Mouse (Mus musculus) adipocyte (in vitro differentiated cells): ENCODE measurements around the gene Ovol3.

ENCODE experiments used
- DNase-seq: peaks from one replicate; pipeline ENCODE4 v3.0.0-alpha.2; 2016; ENCODE audit warnings: low spot score

The Ovol3 gene

DNA sequence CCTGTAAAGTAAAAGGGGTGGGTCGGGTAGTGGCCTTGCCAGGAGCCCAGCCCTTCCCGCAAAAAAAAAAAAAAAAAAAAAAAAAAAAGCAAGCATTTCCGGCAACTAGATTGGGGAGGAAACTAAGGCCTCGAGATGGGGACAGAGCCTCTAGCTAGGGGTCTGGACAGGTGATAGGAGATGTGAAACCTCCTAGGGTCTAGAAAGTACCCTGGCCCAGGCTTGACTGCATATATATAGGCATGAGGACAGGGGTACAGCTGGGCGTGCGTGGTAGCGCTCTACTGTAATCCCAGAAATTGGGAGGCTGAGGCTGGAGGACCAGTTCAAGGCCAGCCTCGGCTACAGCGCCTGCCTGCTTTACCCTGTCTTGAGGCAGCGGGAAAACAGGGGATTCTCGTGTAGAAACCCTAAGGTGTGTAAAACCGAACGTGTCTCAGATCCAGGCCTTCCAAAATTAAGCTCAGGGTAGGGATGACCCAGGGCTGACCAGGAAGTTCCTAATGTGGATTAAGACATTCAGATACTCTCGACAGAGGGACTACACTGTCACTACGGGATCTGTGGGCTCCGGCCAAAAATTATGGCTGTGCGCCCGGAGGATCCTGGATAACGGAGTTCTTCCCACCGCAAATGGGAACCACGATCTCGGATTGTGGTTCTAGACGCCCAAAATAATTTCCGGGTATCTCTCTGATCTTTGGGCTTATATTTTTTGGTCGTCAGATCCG lies 41.3 kb downstream of the Ovol3 start:
- DNase-seq, result peak; percentile 55

DNA sequence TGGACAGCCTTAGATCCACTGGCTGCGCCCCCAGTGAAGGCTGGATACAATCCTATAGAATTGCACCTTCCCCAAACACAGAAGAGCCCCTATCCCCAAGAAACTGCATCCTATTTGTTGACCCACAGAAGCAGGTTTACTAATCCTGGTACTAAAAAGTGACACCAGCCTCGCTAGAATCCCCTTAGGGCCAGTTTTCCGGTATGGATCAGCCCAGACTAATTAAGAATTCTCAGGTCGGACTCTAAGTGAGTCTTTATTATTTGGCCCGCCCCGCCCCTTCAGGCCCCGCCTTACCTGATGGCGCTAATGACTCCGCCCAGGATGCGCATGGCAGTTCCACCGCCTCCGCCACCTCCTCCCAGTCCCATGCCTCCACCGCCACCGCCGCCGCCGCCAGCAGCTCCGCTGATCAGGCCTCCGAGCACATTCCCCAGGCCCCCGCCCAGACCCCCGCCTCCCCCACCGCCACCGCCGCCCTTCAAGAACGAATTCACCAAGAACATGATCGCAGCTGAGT lies 41.9 kb downstream of the Ovol3 start:
- DNase-seq, result peak; percentile 72

DNA sequence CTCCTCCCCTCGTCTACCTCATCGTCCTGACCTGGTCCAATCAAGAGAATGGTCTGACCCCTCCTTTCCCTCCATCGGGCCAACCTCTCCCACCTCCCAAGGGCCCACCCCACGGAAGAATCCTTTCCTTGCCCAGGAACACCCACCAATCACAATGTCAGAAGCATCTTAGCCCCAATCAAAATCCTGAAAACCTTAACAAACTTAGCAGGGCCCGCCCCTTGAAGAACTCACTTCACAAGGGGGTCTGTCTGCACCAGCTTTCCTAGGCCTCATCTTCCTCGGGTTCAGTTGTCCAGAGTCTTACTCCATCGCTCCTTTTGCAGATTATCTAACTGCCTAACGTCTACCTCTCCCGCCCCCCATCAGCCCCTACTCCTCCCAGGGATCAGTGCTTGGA lies 42.5 kb downstream of the Ovol3 start:
- no peak for DNase-seq

DNA sequence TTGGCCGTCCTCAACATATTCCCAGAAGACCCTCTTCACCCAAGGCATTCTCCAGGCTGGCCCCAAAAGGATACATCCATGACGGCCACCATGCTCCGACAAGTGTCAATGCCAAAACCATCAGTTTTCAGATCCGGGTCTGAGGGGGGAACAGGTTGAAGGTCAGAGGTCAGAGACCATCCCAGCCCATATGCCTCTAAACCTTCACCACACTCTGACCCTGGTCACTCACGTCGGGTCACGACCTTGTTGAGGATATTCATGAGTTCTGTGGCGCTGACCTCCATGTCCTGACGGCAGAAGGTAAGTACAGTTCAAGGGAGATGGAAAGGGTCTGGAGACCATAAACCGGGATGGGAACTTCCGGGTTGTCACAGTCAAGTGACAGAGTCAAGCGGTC lies 43.4 kb downstream of the Ovol3 start:
- no peak for DNase-seq

DNA sequence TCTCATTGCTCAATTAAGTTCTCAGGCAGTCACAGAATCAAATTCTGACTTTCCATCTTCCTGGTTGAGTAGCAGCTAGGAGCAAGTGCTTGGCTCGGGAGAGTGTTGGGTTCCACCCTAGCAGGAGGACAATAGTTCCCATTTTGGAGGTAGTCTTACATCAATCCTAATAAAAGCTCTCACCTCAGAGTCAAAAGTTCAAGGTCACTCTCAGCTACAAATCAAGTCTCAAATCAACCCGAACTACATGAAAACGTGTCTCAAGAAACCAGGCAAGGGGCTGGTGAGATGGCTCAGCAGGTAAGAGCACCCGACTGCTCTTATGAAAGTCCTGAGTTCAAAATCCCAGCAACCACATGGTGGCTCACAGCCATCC lies 46.4 kb downstream of the Ovol3 start:
- DNase-seq, result no peak

DNA sequence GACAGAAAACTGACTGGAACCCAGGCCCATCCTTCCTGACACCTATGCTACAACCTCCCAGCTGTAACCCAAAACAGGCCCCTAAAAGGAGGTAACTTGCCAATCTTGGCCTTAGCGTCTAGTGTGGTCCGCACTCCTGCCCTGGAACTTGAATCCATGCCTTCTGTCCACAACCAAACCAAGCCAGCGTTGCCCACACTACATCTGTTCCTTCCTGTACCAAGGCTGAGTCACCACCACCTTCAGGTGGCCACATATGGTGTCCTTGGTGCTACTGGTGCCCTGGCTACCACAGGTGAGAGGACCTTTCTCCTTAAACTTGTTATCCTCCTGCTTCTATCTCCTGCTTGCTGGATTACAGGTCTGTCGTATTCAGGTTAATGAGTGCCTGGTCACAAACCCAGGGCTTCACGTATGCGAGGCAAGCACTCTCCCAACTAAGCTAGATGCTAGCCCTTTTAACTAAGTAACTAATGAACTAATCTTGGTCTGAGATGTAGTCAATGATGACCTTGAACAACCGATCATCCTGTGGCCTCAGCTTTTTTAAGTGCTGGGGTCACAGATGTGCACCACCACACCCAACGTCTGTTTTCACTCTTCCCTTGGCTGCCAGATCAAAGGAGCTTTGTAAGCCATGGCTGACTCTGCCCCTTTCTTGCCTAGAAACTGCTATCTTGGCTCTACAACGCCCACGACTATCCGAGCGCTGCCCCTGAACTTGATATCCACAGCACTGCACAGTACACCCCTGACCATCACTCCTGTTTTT lies 47.0 kb downstream of the Ovol3 start:
- no peak for DNase-seq

DNA sequence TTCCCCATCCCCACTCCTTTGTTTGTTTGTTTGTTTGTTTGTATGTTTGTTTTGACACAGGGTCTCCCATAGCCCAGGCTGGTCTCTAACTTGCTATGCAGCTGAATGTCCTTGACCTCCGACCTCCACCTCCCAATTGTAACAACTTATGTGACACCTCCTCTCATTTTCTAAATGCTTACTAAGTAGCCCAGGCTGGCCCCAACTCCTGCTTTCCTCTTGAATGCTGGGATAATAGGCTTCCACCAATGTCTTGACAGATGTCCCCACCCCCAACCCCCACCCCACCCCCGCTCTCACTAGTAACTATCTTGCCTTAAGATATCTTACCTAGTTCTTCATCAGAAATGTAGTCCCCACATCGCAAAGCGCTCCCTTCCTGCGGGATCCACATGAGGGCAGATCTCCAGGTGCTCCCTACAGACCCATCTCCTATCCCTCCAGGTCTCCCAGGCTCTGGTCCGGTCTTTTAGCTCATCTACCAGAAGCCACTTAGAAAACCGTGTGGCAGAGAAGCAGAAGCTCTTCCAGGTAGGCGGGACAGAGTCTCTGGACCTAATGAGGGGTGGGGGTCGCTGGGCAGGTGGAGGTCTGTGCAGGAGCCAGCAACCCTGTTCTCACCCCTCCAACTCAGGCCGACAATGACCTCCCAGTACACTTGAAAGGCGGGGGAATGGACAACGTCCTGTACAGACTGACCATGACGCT lies 50.7 kb downstream of the Ovol3 start:
- DNase-seq, result no peak

DNA sequence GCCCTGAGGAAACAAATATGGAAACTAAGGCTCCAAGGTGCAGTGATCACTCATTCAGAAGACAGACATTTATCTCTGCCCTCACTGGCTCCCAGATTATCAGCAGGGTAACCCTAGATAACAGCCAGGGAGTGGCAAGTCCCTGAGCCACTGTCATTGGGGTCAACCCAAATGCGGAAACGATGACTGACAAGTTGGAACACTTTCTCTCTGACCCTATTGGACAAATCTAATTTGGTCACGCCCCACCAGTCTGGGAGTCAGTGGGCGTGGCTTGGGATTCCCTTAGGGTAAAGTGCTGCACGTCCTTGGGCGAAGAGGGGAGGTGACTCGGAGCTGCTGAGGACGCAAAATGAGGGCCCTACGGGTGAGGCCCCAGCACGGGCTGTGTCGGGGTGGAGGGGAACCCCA lies 51.6 kb downstream of the Ovol3 start, which contains the start of gene Cox7a1:
Gene Cox7a1 (plus strand): TSS at position 266 of the 411 bp plus-strand sequence.
- DNase-seq, result peak; percentile 70
